In genomic region chr11:97662893-97663527, GRCm38 (mm10) we compare ENCODE assay signal across 8 mouse cellular contexts. TPM values are rescaled to one million over a fixed set of nuclear protein-coding genes. Genes with fewer than 3 reads are reported as not detected.
DNase-seq lines count a peak whose midpoint lies in the region; ATAC-seq and TF ChIP-seq lines count a peak whose summit lies in the region.

Gene Mllt6, plus strand, starts transcription at chr11:97663414.

- intact Hi-C loops in heart, postnatal 36 days (cut with DNase I), result no loop called here

- peak within 1 kb of the TSS; percentile 79 for H3K4me2 ChIP-seq in forebrain, embryonic 14.5 days (ENCODE audit: low read length)
- H3K4me2 ChIP-seq in lung, embryonic 15.5 days, result peak within 1 kb of the TSS; percentile 86

- H3K27me3 ChIP-seq in ES-Bruce4 (ENCODE audit: control insufficient read depth, insufficient read depth, low read length, poor library complexity, severe bottlenecking), result no peaks in the 10 kb centered on the region
- peaks cover 17% of the 10 kb centered on the region for H3K27me3 ChIP-seq in forebrain, embryonic 14.5 days (replicated peaks; ENCODE audit: control insufficient read depth, insufficient read depth, low read length)
- H3K27me3 ChIP-seq in lung, embryonic 15.5 days, result peaks cover 15% of the 10 kb centered on the region

- H3K4me3 ChIP-seq in ES-Bruce4 (ENCODE audit: low read depth, low read length), result peak within 1 kb of the TSS; percentile 75
- H3K4me3 ChIP-seq in forebrain, embryonic 14.5 days (ENCODE audit: low read depth, low read length), result peak within 1 kb of the TSS; percentile 69
- peak within 1 kb of the TSS; percentile 93 for H3K4me3 ChIP-seq in lung, embryonic 15.5 days
- H3K4me3 ChIP-seq in olfactory bulb, adult 2 months (ENCODE audit: insufficient read depth, low read depth, low read length), result peak within 1 kb of the TSS; percentile 71

- H3K9me3 ChIP-seq in ES-Bruce4 (replicated peaks; ENCODE audit: control insufficient read depth, insufficient read depth, low read length, poor library complexity, severe bottlenecking), result no peaks in the 10 kb centered on the region
- H3K9me3 ChIP-seq in forebrain, embryonic 14.5 days (replicated peaks; ENCODE audit: control insufficient read depth, low read length), result no peaks in the 10 kb centered on the region
- H3K9me3 ChIP-seq in lung, embryonic 15.5 days, result no peaks in the 10 kb centered on the region

- ATAC-seq in forebrain, embryonic 14.5 days, result peak; percentile 65
- peak; percentile 36 for ATAC-seq in lung, embryonic 15.5 days (ENCODE audit: borderline replicate concordance, extremely low read depth, low FRiP score, low TSS enrichment)

- under 1% methylated on average over 32 of the region's 76 CpGs for WGBS in forebrain, embryonic 14.5 days
- WGBS in lung, embryonic 15.5 days, result under 1% methylated on average over 21 of the region's 76 CpGs
- 1% methylated on average over 62 of the region's 76 CpGs for WGBS in olfactory bulb, adult 2 months

- H3K4me1 ChIP-seq in ES-Bruce4 (ENCODE audit: control insufficient read depth, insufficient read depth, low read length), result peaks cover 2% of the 10 kb centered on the region
- peaks cover 27% of the 10 kb centered on the region for H3K4me1 ChIP-seq in forebrain, embryonic 14.5 days (ENCODE audit: control insufficient read depth, insufficient read depth, low read length)
- peaks cover 57% of the 10 kb centered on the region for H3K4me1 ChIP-seq in lung, embryonic 15.5 days
- peaks cover 31% of the 10 kb centered on the region for H3K4me1 ChIP-seq in olfactory bulb, adult 2 months (ENCODE audit: control insufficient read depth, insufficient read depth, low read length)

- DNase-seq in brain, adult 2 months (ENCODE audit: low read depth, low spot score), result peak; percentile 93
- peak; percentile 93 for DNase-seq in forebrain, embryonic 14.5 days (ENCODE audit: low spot score)
- DNase-seq in heart, postnatal 36 days, result peak; percentile 79 to 80
- peak in 1 of 2 experiments; percentile 75 for DNase-seq in layer of hippocampus, adult 18-20 months (ENCODE audit: low spot score in 2 of 2)
- peak; percentile 58 to 64 for DNase-seq in urinary bladder, adult 18-20 months (ENCODE audit: low spot score in 2 of 2)

- no peak for TF ChIP-seq EP300 in ES-Bruce4 (IDR thresholded peaks at IDR 0.05; ENCODE audit: insufficient read depth, low read depth, low read length)

- peak within 1 kb of the TSS; percentile 99 for H3K9ac ChIP-seq in ES-Bruce4 (ENCODE audit: low read depth, poor library complexity, severe bottlenecking)
- H3K9ac ChIP-seq in forebrain, embryonic 14.5 days (ENCODE audit: low read length), result peak within 1 kb of the TSS; percentile 89
- peak within 1 kb of the TSS; percentile 89 for H3K9ac ChIP-seq in lung, embryonic 15.5 days

- H3K36me3 ChIP-seq in ES-Bruce4 (ENCODE audit: control insufficient read depth, insufficient read depth, low read length, poor library complexity, severe bottlenecking), result peaks cover 11% of the 10 kb centered on the region
- H3K36me3 ChIP-seq in forebrain, embryonic 14.5 days (ENCODE audit: control insufficient read depth, insufficient read depth, low read length), result peaks cover 16% of the 10 kb centered on the region
- H3K36me3 ChIP-seq in lung, embryonic 15.5 days, result peaks cover 24% of the 10 kb centered on the region

- TF ChIP-seq POLR2A in ES-Bruce4 (IDR thresholded peaks at IDR 0.05; ENCODE audit: insufficient read depth, low read length), result no peak
- peak; percentile 18; the same call in 1 of the 2 replicates for TF ChIP-seq POLR2A in olfactory bulb, adult 2 months (IDR thresholded peaks at IDR 0.05; ENCODE audit: insufficient read depth, low read depth, low read length)

- TF ChIP-seq CTCF in ES-Bruce4 (IDR thresholded peaks at IDR 0.05; ENCODE audit: low read depth, low read length), result no peak
- no peak for TF ChIP-seq CTCF in olfactory bulb, adult 2 months (IDR thresholded peaks at IDR 0.05; ENCODE audit: insufficient read depth, low read depth, low read length)

- peak within 1 kb of the TSS; percentile 99 for H3K27ac ChIP-seq in ES-Bruce4 (ENCODE audit: insufficient read depth, low read length)
- peak within 1 kb of the TSS; percentile 82 for H3K27ac ChIP-seq in forebrain, embryonic 14.5 days (ENCODE audit: low read depth, low read length)
- H3K27ac ChIP-seq in lung, embryonic 15.5 days, result peak within 1 kb of the TSS; percentile 94
- H3K27ac ChIP-seq in olfactory bulb, adult 2 months (ENCODE audit: insufficient read depth, low read depth, low read length), result peak within 1 kb of the TSS; percentile 19; the same call in 1 of the 2 replicates

RNA-seq across cellular contexts. Expression of gene Mllt6, which starts in this region (rescaled TPM):
- 23.7 and 25.2 TPM in 2 replicates for polyA plus RNA-seq in ES-Bruce4 (2011; ENCODE audit: insufficient read depth, insufficient read length, low read depth, missing spikeins)
- polyA plus RNA-seq in forebrain, embryonic 14.5 days (2014; fragmentation: Nextera tagmentation; extraction: Ambion mirVana), result 5.0 and 5.9 TPM in 2 replicates
- 10 to 100 TPM; 67.0 to 68.8 TPM for total RNA-seq in heart, postnatal 36 days (2021)
- 100 to 1,000 TPM; 122 to 137 TPM for total RNA-seq in layer of hippocampus, adult 18-20 months (2021)
- 3.2 and 3.3 TPM in 2 replicates for polyA plus RNA-seq in lung, embryonic 15.5 days (2015; fragmentation: Nextera tagmentation; extraction: Ambion mirVana)
- polyA plus RNA-seq in olfactory bulb, adult 2 months (2012; ENCODE audit: insufficient read depth, insufficient read length, low replicate concordance, missing spikeins), result 69.4 and 106 TPM in 2 replicates

Comparison
In these comparisons a context has a peak if more than half of its experiments do, and no peak if none do; other contexts are left out.
1. H3K27ac ChIP-seq: peak in every context shown above with its lines; median percentile 99 in ES-Bruce4; 94 in lung, embryonic 15.5 days; 82 in forebrain, embryonic 14.5 days; 19 in olfactory bulb, adult 2 months.